Mouse (Mus musculus): Measurements from ENCODE around the gene Ugt1a8. TPM values are rescaled to one million over a fixed set of nuclear protein-coding genes. Genes with fewer than 3 reads are reported as not detected.
A peak's percentile ranks its signal among the peaks of the same experiment; 100 is the strongest.

Ugt1a8 gene
- polyA plus RNA-seq, 1 experiment from 2014 or later: not detected

GRCm38 (mm10) chr1:88246386-88246785 is 158.8 kb downstream of the Ugt1a8 start:
- H3K9ac ChIP-seq (replicated peaks; ENCODE audit: low read depth, low read length): no peak overlapping the region
- ATAC-seq: no peak
- H3K4me3 ChIP-seq (replicated peaks; ENCODE audit: low read length): no peak overlapping the region
- WGBS: 46% methylated on average over 6 of the region's 6 CpGs
- H3K27ac ChIP-seq (ENCODE audit: low read length): no peak overlapping the region
- no peaks in the 10 kb centered on the region for H3K4me1 ChIP-seq (replicated peaks; ENCODE audit: control insufficient read depth, insufficient read depth, low read length)
- H3K36me3 ChIP-seq (ENCODE audit: control insufficient read depth, insufficient read depth): no peaks in the 10 kb centered on the region
- H3K27me3 ChIP-seq (replicated peaks; ENCODE audit: control insufficient read depth, insufficient read depth, low read length): no peaks in the 10 kb centered on the region
- H3K9me3 ChIP-seq (ENCODE audit: control insufficient read depth, low read length): peaks cover 90% of the 10 kb centered on the region
- no peak overlapping the region for H3K4me2 ChIP-seq (ENCODE audit: low read length)

- WGBS: 49% methylated on average over 2 of the region's 2 CpGs
- no peak for ATAC-seq
- Histone ChIP-seq H3K27me3 (replicated peaks; ENCODE audit: control insufficient read depth, insufficient read depth, low read length) (no peaks in the 10 kb centered on the region), H3K4me2 (ENCODE audit: low read length) (no peak overlapping the region), H3K27ac (ENCODE audit: low read length) (no peak overlapping the region), H3K9me3 (ENCODE audit: control insufficient read depth, low read length) (peaks cover 92% of the 10 kb centered on the region), H3K9ac (replicated peaks; ENCODE audit: low read depth, low read length) (no peak overlapping the region), H3K4me3 (replicated peaks; ENCODE audit: low read length) (no peak overlapping the region), H3K4me1 (replicated peaks; ENCODE audit: control insufficient read depth, insufficient read depth, low read length) (no peaks in the 10 kb centered on the region), H3K36me3 (ENCODE audit: control insufficient read depth, insufficient read depth) (no peaks in the 10 kb centered on the region)
Observed at GRCm38 (mm10) chr1:88247660-88248059, 160.0 kb downstream of the Ugt1a8 start.

GRCm38 (mm10) chr1:88248658-88249057 is 161.0 kb downstream of the Ugt1a8 start:
- Histone ChIP-seq H3K9ac (replicated peaks; ENCODE audit: low read depth, low read length) (no peak overlapping the region), H3K36me3 (ENCODE audit: control insufficient read depth, insufficient read depth) (no peaks in the 10 kb centered on the region), H3K4me1 (replicated peaks; ENCODE audit: control insufficient read depth, insufficient read depth, low read length) (no peaks in the 10 kb centered on the region), H3K4me2 (ENCODE audit: low read length) (no peak overlapping the region), H3K27me3 (replicated peaks; ENCODE audit: control insufficient read depth, insufficient read depth, low read length) (no peaks in the 10 kb centered on the region), H3K27ac (ENCODE audit: low read length) (no peak overlapping the region), H3K4me3 (replicated peaks; ENCODE audit: low read length) (no peak overlapping the region), H3K9me3 (ENCODE audit: control insufficient read depth, low read length) (peaks cover 92% of the 10 kb centered on the region)
- ATAC-seq: peak; percentile 18; the same call in 1 of the 2 replicates
- 70% methylated on average over 4 of the region's 4 CpGs for WGBS

- H3K27me3 ChIP-seq (replicated peaks; ENCODE audit: control insufficient read depth, insufficient read depth, low read length): no peaks in the 10 kb centered on the region
- no peak for ATAC-seq
- no peak overlapping the region for H3K4me2 ChIP-seq (ENCODE audit: low read length)
- no peak overlapping the region for H3K9ac ChIP-seq (replicated peaks; ENCODE audit: low read depth, low read length)
- H3K4me3 ChIP-seq (replicated peaks; ENCODE audit: low read length): no peak overlapping the region
- no peaks in the 10 kb centered on the region for H3K36me3 ChIP-seq (ENCODE audit: control insufficient read depth, insufficient read depth)
- H3K27ac ChIP-seq (ENCODE audit: low read length): no peak overlapping the region
- no peaks in the 10 kb centered on the region for H3K4me1 ChIP-seq (replicated peaks; ENCODE audit: control insufficient read depth, insufficient read depth, low read length)
- peaks cover 89% of the 10 kb centered on the region for H3K9me3 ChIP-seq (ENCODE audit: control insufficient read depth, low read length)
- 80% methylated on average over 7 of the region's 7 CpGs for WGBS
Observed at GRCm38 (mm10) chr1:88249596-88249995, 162.0 kb downstream of the Ugt1a8 start.

GRCm38 (mm10) chr1:88250023-88250422 is 162.4 kb downstream of the Ugt1a8 start:
- no peak for ATAC-seq
- 84% methylated on average over 5 of the region's 5 CpGs for WGBS

GRCm38 (mm10) chr1:88253106-88253505 is 165.5 kb downstream of the Ugt1a8 start:
- H3K9me3 ChIP-seq (ENCODE audit: control insufficient read depth, low read length): peaks cover 77% of the 10 kb centered on the region
- no peak for ATAC-seq
- no peaks in the 10 kb centered on the region for H3K27me3 ChIP-seq (replicated peaks; ENCODE audit: control insufficient read depth, insufficient read depth, low read length)
- no peak overlapping the region for H3K27ac ChIP-seq (ENCODE audit: low read length)
- no peak overlapping the region for H3K4me2 ChIP-seq (ENCODE audit: low read length)
- H3K9ac ChIP-seq (replicated peaks; ENCODE audit: low read depth, low read length): no peak overlapping the region
- WGBS: 75% methylated on average over 8 of the region's 8 CpGs
- no peaks in the 10 kb centered on the region for H3K4me1 ChIP-seq (replicated peaks; ENCODE audit: control insufficient read depth, insufficient read depth, low read length)
- no peak overlapping the region for H3K4me3 ChIP-seq (replicated peaks; ENCODE audit: low read length)
- H3K36me3 ChIP-seq (ENCODE audit: control insufficient read depth, insufficient read depth): no peaks in the 10 kb centered on the region

More at GRCm38 (mm10) chr1:88250023-88250422, 162.4 kb downstream of the Ugt1a8 start:
- H3K4me1 ChIP-seq (replicated peaks; ENCODE audit: control insufficient read depth, insufficient read depth, low read length): no peaks in the 10 kb centered on the region
- no peaks in the 10 kb centered on the region for H3K27me3 ChIP-seq (replicated peaks; ENCODE audit: control insufficient read depth, insufficient read depth, low read length)
- no peak overlapping the region for H3K4me2 ChIP-seq (ENCODE audit: low read length)
- H3K27ac ChIP-seq (ENCODE audit: low read length): no peak overlapping the region
- H3K36me3 ChIP-seq (ENCODE audit: control insufficient read depth, insufficient read depth): no peaks in the 10 kb centered on the region
- no peak overlapping the region for H3K9ac ChIP-seq (replicated peaks; ENCODE audit: low read depth, low read length)
- no peak overlapping the region for H3K4me3 ChIP-seq (replicated peaks; ENCODE audit: low read length)
- peaks cover 89% of the 10 kb centered on the region for H3K9me3 ChIP-seq (ENCODE audit: control insufficient read depth, low read length)

- 71% methylated on average over 6 of the region's 6 CpGs for WGBS
- Histone ChIP-seq H3K9me3 (ENCODE audit: control insufficient read depth, low read length) (peaks cover 72% of the 10 kb centered on the region), H3K36me3 (ENCODE audit: control insufficient read depth, insufficient read depth) (no peaks in the 10 kb centered on the region), H3K4me2 (ENCODE audit: low read length) (no peak overlapping the region), H3K27ac (ENCODE audit: low read length) (no peak overlapping the region), H3K4me1 (replicated peaks; ENCODE audit: control insufficient read depth, insufficient read depth, low read length) (no peaks in the 10 kb centered on the region), H3K9ac (replicated peaks; ENCODE audit: low read depth, low read length) (no peak overlapping the region), H3K4me3 (replicated peaks; ENCODE audit: low read length) (no peak overlapping the region), H3K27me3 (replicated peaks; ENCODE audit: control insufficient read depth, insufficient read depth, low read length) (no peaks in the 10 kb centered on the region)
- no peak for ATAC-seq
Observed at GRCm38 (mm10) chr1:88253540-88253939, 165.9 kb downstream of the Ugt1a8 start.

- H3K9ac ChIP-seq (replicated peaks; ENCODE audit: low read depth, low read length): no peak overlapping the region
- ATAC-seq: no peak
- H3K27me3 ChIP-seq (replicated peaks; ENCODE audit: control insufficient read depth, insufficient read depth, low read length): no peaks in the 10 kb centered on the region
- no peaks in the 10 kb centered on the region for H3K4me1 ChIP-seq (replicated peaks; ENCODE audit: control insufficient read depth, insufficient read depth, low read length)
- H3K4me2 ChIP-seq (ENCODE audit: low read length): no peak overlapping the region
- no peak overlapping the region for H3K4me3 ChIP-seq (replicated peaks; ENCODE audit: low read length)
- H3K36me3 ChIP-seq (ENCODE audit: control insufficient read depth, insufficient read depth): peaks cover under 1% of the 10 kb centered on the region
- 89% methylated on average over 12 of the region's 12 CpGs for WGBS
- H3K9me3 ChIP-seq (ENCODE audit: control insufficient read depth, low read length): peaks cover 59% of the 10 kb centered on the region
- no peak overlapping the region for H3K27ac ChIP-seq (ENCODE audit: low read length)
Observed at GRCm38 (mm10) chr1:88254793-88255465, 167.3 kb downstream of the Ugt1a8 start.

- H3K27me3 ChIP-seq (replicated peaks; ENCODE audit: control insufficient read depth, insufficient read depth, low read length): no peaks in the 10 kb centered on the region
- no peaks in the 10 kb centered on the region for H3K4me1 ChIP-seq (replicated peaks; ENCODE audit: control insufficient read depth, insufficient read depth, low read length)
- H3K36me3 ChIP-seq (ENCODE audit: control insufficient read depth, insufficient read depth): peaks cover 6% of the 10 kb centered on the region
- H3K9ac ChIP-seq (replicated peaks; ENCODE audit: low read depth, low read length): no peak overlapping the region
- H3K9me3 ChIP-seq (ENCODE audit: control insufficient read depth, low read length): peaks cover 53% of the 10 kb centered on the region
- no peak overlapping the region for H3K4me2 ChIP-seq (ENCODE audit: low read length)
- H3K27ac ChIP-seq (ENCODE audit: low read length): no peak overlapping the region
- 58% methylated on average over 2 of the region's 2 CpGs for WGBS
- no peak for ATAC-seq
- no peak overlapping the region for H3K4me3 ChIP-seq (replicated peaks; ENCODE audit: low read length)
Observed at GRCm38 (mm10) chr1:88255466-88255857, 167.8 kb downstream of the Ugt1a8 start.
